Mouse (Mus musculus): ENCODE measurements at regions not wholly inside any gene's neighbourhood (a gene's known extent, or its start where the extent isn't known, plus 50 kb on each side); places are given as distances from the start of the nearest gene placed in this dataset.

- Histone ChIP-seq H3K9me3 (replicated peaks; ENCODE audit: insufficient read depth, low read length) (no peaks in the 10 kb centered on the region), H3K9ac (ENCODE audit: control insufficient read depth, low read depth, low read length, poor library complexity, severe bottlenecking) (no peak overlapping the region), H3K36me3 (ENCODE audit: control insufficient read depth in 1 of 2, insufficient read depth in 2 of 2, low read length in 2 of 2) (no peaks in the 10 kb centered on the region), H3K27me3 (ENCODE audit: control insufficient read depth in 1 of 2, insufficient read depth in 2 of 2, low read length in 2 of 2) (no peaks in the 10 kb centered on the region), H3K79me2 (ENCODE audit: control insufficient read depth, insufficient read depth, low read length, poor library complexity) (no peaks in the 10 kb centered on the region), H3K4me3 (ENCODE audit: control insufficient read depth in 1 of 2, insufficient read depth in 1 of 2, low read depth in 2 of 2, low read length in 2 of 2) (no peak overlapping the region), H3K4me1 (ENCODE audit: control insufficient read depth in 1 of 2, insufficient read depth in 2 of 2, low read length in 2 of 2) (no peaks in the 10 kb centered on the region), H3K27ac (ENCODE audit: control insufficient read depth, low read depth, low read length) (no peak overlapping the region)
- no peak for DNase-seq (ENCODE audit: low read depth, low spot score)
- TF ChIP-seq MYC (IDR thresholded peaks at IDR 0.05; ENCODE audit: low read depth, low read length) (no peak), HCFC1 (IDR thresholded peaks at IDR 0.05; ENCODE audit: low read depth, low read length) (no peak), ZKSCAN1 (IDR thresholded peaks at IDR 0.05; ENCODE audit: low read depth, low read length) (no peak)
These were observed 331.8 kb upstream of the G2e3 start for GRCm38 (mm10) chr12:51016081-51016480.

GRCm38 (mm10) chr12:51009644-51010043 lies 338.2 kb upstream of the G2e3 start:
- no peaks in the 10 kb centered on the region for H3K79me2 ChIP-seq (ENCODE audit: control insufficient read depth, insufficient read depth, low read length, poor library complexity)
- no peaks in the 10 kb centered on the region for H3K9me3 ChIP-seq (replicated peaks; ENCODE audit: insufficient read depth, low read length)
- no peak for TF ChIP-seq MEF2A (IDR thresholded peaks at IDR 0.05; ENCODE audit: extremely low read depth, insufficient replicate concordance, low read depth, low read length, poor library complexity, severe bottlenecking)
- TF ChIP-seq BHLHE40 (IDR thresholded peaks at IDR 0.05; ENCODE audit: borderline replicate concordance, low read depth, low read length), result no peak
- TF ChIP-seq POLR2A (IDR thresholded peaks at IDR 0.05; ENCODE audit: control insufficient read depth in 1 of 2, insufficient read depth in 1 of 2, low read depth in 1 of 2, low read length in 2 of 2, poor library complexity in 1 of 2), result no peak
- TF ChIP-seq TBP (IDR thresholded peaks at IDR 0.05; ENCODE audit: low read depth, low read length), result no peak
- no peak for TF ChIP-seq HCFC1 (IDR thresholded peaks at IDR 0.05; ENCODE audit: low read depth, low read length)
- DNase-seq (ENCODE audit: low read depth, low spot score), result no peak
- no peak overlapping the region for H3K4me3 ChIP-seq (ENCODE audit: control insufficient read depth in 1 of 2, insufficient read depth in 1 of 2, low read depth in 2 of 2, low read length in 2 of 2)
- no peak overlapping the region for H3K27ac ChIP-seq (ENCODE audit: control insufficient read depth, low read depth, low read length)
- H3K4me1 ChIP-seq (ENCODE audit: control insufficient read depth in 1 of 2, insufficient read depth in 2 of 2, low read length in 2 of 2), result no peaks in the 10 kb centered on the region
- no peaks in the 10 kb centered on the region for H3K27me3 ChIP-seq (ENCODE audit: control insufficient read depth in 1 of 2, insufficient read depth in 2 of 2, low read length in 2 of 2)
- H3K36me3 ChIP-seq (ENCODE audit: control insufficient read depth in 1 of 2, insufficient read depth in 2 of 2, low read length in 2 of 2), result no peaks in the 10 kb centered on the region
- no peak overlapping the region for H3K9ac ChIP-seq (ENCODE audit: control insufficient read depth, low read depth, low read length, poor library complexity, severe bottlenecking)

GRCm38 (mm10) chr12:51001722-51002592 lies 345.9 kb upstream of the G2e3 start:
- H3K27ac ChIP-seq (ENCODE audit: control insufficient read depth, low read depth, low read length), result no peak overlapping the region
- H3K9me3 ChIP-seq (replicated peaks; ENCODE audit: insufficient read depth, low read length), result no peaks in the 10 kb centered on the region
- H3K27me3 ChIP-seq (ENCODE audit: control insufficient read depth in 1 of 2, insufficient read depth in 2 of 2, low read length in 2 of 2), result no peaks in the 10 kb centered on the region
- no peaks in the 10 kb centered on the region for H3K36me3 ChIP-seq (ENCODE audit: control insufficient read depth in 1 of 2, insufficient read depth in 2 of 2, low read length in 2 of 2)
- no peak overlapping the region for H3K4me3 ChIP-seq (ENCODE audit: control insufficient read depth in 1 of 2, insufficient read depth in 1 of 2, low read depth in 2 of 2, low read length in 2 of 2)
- no peak for DNase-seq (ENCODE audit: low read depth, low spot score)
- no peaks in the 10 kb centered on the region for H3K79me2 ChIP-seq (ENCODE audit: control insufficient read depth, insufficient read depth, low read length, poor library complexity)
- TF ChIP-seq USF2 (IDR thresholded peaks at IDR 0.05; ENCODE audit: borderline replicate concordance in 1 of 2, insufficient read depth in 1 of 2, low read depth in 1 of 2, low read length in 2 of 2), result no peak
- no peak for TF ChIP-seq NRF1 (IDR thresholded peaks at IDR 0.05; ENCODE audit: insufficient read depth, low read depth, low read length, poor library complexity, severe bottlenecking)
- TF ChIP-seq POLR2AphosphoS5 (IDR thresholded peaks at IDR 0.05; ENCODE audit: borderline replicate concordance, low read depth, low read length), result no peak
- TF ChIP-seq ETS1 (IDR thresholded peaks at IDR 0.05; ENCODE audit: low read depth, low read length), result no peak
- no peak overlapping the region for H3K9ac ChIP-seq (ENCODE audit: control insufficient read depth, low read depth, low read length, poor library complexity, severe bottlenecking)
- no peaks in the 10 kb centered on the region for H3K4me1 ChIP-seq (ENCODE audit: control insufficient read depth in 1 of 2, insufficient read depth in 2 of 2, low read length in 2 of 2)

Data from MEL (cell line).